Mouse (Mus musculus) urinary bladder, postnatal 36 days (tissue): Measurements from ENCODE around the gene Trim2.

Experiments
- DNase-seq, 2 experiments: peaks; one replicate each; pipeline ENCODE4 v3.0.0; 2022; ENCODE audit warnings: low spot score in 2 of 2, mixed read lengths in 1 of 2

Gene Trim2

DNA sequence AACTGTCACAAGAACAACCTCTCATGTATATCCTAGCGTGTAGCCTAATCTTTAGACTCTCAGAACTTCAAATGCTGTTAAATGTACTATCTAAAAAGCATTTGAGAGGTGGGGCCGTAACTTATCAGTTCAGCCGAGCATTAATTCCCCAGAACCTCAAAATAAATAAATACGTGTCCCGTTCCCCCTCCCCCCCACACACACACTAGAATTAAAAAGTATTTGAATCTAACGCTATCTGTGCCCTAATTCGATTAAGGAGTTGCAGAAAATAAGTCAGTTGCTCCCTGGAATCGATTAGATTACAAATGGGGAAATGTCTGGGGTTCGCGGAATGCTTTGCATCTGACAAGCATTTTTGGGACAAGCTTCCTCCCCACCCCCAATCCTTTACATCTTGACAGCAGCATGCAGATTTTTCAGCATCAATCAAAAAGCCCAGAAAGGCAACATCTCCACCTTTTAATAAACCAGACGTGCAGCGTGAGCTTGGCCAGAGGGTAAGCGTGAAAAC is 48.1 kb downstream of the Trim2 start:
- DNase-seq = no peak

DNA sequence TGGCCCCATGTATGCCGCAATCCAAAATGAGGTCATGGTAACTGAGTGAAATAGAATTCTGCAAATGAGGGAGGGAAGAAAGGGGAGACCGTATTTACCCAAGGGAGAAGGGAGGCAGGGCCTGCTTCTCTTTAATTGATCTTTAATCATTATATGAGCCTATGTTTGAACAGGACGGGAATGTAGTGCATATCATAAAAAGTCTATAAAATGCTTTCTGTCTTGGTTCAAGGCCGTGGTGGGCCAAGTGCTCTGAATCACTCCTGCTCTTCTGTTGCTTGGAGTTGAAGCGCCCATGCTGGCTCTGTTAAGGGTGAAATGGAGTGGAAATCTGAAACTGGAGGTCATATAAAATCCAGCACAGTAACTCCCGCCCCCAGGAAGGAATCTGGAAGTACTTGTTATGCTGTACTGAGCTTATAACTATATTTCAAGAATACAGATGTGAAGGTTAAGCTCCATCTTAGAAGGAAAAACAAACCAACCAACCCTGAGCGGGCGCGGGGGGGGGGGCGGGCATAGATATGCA is 48.6 kb downstream of the Trim2 start:
- no peak for DNase-seq

DNA sequence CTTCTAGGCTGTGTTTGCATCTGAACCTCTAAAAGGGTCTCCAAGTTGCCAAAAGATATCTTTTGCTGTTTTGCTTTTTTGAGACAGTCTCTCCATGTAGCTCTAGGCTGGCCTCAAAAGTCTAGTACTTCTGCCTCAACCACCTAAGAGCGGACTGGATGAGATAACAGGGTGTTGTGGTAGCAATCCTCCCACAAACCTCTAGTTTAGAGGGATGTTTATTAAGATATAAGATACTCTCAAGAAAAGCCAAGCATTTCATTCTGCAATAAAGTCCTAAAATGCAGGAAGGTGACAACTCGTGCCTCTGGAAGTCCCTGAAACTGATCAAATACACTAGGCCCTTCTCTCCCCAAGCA is 52.2 kb downstream of the Trim2 start:
- DNase-seq = no peak

DNA sequence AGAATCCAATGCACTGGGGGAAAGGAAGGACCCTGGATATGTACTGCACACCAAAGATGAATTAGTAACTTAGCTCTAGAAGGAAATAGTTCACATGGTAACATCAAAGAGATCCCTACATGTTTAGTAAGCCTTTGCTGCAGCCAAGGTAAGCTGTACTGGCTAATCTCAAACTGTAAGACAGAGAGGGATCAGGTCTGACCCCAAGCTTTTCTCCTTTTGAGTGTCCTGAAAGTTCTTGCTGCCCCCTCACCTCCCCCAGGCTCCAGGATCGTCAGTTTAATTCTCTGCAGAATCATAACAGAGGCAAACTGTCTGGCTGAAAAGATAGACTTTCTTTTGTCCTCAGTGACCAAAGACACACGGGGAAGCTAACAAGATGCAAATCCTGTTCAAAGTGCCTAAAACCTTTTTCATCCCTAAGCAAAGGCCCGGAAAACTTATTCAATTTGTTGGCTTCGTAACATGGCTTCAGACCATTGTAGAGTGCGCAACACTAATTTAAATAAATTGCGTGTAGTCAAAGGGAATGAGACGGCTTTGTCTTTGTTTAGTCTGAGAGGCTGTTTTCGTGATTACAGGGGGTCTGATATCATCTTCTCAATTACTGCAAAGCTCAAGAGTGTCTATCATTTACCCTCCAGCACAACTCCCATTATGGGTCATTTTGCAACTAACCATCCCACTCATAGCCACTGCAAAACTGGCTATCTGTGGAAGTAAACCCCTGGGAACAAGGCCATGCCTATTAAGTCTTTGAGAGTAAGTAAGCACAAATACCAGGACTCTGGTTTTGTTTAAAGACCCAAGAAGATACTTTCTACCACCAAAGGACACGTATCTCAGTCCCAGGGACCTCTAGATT is 52.8 kb downstream of the Trim2 start:
- DNase-seq = no peak

DNA sequence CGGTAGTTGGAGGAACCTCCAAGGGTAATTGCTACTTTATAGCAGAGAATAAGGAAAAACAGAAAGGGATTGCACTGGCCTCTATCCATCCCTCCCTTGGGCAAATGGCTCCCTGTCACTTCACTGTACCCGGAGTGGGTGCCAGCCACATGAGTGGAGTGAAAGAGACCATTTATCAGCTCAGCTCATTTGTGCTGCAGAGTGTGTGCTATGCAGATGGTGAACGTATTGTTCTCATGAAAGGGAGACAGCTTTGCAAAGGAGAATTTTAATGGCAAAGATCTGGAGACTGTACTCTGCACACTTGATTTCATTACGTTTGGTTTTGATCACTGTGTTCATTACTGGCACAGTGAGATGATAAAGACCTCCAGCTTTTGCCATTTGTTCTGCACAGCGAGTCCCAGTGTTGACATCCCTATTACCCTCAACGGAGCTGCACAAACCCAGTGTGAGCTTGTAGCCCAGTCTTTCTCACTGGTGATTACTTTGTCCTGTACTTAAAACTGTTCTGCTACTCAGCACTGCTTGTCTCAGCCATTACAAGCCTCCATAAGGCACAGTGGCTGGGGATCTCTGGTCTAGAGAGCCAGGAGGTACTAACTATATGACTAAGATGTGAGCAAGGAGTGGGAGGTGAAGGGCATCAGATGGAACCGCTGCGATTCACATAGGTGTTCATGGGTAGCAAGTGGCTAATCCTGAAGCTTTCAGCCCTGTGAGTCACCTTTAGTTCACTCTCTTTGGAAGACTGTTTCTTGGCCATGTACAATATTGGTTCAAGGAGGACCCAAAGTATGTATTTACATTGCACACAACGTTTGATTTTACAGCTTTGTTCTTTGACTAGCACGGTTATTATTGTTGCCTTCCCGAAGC is 53.7 kb downstream of the Trim2 start:
- no peak for DNase-seq

DNA sequence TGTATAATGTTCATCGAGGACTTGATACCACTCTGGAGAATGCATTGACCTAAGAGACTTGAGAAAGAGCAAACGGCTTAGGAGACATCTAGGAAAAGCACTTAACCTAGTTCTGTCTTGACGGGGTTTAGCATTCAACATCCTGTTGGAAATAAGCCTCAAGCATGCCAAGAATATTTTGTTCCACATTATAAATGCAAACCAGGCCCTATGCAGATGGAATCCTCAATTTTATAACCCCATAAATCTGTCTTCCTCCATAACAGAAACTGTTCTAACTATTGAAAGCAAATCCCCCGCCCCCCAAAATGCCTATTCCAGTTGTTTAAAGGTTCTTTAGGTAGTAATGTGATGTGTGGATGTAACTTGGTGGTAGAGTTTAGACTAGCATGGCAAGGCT is 55.0 kb downstream of the Trim2 start:
- no peak for DNase-seq

DNA sequence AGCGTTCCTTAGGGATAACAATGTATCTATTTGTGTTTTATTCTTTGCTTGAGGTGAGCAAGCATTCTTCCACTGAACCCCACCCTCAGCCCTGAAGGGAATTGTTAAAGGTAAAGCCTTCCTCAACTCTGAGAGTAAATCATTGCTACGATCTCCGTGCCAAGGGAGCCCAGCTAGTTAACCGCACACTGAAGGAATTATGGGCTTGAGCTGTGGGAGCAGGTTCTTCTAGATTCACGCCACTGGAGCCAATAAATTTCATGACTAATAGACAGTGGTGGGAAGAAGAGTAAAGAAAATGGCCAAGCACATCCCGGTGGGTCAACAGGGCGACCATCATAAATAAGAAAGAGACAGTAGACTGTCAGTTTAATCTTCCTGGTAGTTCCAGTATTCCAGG is 56.4 kb downstream of the Trim2 start:
- DNase-seq = no peak

DNA sequence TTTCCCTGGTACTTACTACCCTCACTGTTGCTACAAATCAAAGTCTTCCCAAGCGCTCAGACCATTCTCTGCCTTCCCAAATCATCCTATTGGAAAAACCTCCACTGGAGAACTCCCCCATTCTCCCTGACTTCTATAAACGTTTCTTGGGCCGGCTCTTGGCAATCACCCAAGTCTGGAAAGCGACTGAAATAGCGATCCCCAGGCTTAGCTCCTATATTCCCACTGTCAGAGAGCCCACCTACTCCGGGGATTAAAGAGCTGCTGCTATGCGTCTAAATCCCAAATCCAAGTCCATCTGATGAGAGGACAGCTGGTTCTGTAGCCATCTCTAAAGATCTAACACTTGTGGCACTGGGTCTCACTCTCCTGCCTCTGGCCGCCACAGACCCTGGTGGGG is 58.9 kb downstream of the Trim2 start:
- DNase-seq = no peak

DNA sequence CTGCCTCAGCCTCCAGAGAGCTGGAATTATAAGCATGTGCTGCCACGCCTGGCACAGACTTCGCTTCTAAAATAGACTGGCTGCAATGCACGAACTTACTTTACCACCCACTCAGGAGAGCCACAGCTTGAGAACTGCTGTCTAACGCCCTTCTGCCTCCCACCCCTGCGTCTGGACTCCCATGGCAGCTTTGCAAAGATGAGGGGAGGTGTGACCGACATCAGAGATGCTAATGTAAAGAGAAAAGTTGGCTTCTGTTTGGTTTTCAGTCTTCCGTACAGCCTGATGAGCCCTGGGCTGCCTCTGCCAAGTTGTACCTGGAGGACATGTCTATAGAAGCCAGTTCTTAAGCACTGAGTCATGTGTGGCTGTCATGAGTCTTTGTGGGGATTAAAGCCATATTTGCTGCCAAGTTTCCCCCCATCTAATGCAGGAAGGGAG is 60.2 kb downstream of the Trim2 start:
- DNase-seq = no peak

DNA sequence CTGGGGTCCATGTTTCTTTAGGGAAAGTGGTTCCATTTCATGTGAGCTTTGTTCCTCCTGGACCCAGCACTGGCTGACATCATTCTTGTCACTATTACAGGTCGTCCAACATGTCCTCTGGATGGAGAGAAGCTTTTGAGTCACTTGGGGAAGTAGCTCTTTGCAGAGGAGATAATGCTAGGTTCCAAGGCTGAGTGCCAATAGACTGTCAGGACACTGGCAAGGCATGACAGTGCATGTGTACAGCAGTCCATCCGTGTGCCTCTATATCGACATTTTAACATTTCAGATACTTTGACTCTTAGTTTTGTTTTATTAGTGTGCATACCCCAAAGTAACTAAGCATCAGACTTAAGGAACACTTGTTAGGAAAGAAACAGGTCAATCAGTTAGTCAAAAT is 63.6 kb downstream of the Trim2 start:
- DNase-seq = no peak

DNA sequence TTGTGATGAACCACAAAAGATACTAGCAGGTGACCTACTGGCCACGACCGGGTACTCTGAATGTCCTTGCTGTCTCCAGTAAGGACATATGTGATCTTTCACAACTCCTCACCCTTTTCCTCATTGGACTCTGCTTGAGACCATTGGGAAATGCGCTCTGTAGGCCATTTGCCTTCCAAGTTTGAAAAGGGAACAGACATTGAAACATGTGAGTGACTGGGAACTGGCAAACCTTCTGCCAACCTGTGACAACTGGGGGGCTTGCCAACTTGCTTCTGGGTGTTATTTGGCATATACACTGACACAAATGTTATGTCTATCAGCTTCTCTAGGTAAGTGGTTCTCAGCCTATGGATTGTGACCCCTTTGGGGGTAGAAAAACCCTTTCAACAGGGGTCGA is 64.2 kb downstream of the Trim2 start:
- no peak for DNase-seq

DNA sequence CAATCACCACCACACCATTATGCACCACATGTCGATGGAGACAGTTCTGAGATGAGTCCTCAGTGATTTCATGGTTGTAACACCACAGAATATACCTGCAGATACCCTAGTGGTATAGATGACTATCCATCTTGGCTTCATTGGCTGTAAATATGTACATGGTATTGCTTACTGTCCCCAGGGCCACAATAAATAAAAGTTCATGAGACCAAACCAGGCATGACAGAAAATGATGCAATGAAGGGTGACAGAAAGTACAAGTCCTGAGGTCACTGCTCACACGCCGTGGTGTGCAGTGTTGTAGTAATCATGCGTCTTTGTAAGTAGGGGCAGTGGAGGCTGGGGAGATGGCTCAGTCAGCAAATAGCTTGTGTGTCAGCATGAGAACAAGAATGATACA is 65.6 kb downstream of the Trim2 start:
- no peak for DNase-seq

DNA sequence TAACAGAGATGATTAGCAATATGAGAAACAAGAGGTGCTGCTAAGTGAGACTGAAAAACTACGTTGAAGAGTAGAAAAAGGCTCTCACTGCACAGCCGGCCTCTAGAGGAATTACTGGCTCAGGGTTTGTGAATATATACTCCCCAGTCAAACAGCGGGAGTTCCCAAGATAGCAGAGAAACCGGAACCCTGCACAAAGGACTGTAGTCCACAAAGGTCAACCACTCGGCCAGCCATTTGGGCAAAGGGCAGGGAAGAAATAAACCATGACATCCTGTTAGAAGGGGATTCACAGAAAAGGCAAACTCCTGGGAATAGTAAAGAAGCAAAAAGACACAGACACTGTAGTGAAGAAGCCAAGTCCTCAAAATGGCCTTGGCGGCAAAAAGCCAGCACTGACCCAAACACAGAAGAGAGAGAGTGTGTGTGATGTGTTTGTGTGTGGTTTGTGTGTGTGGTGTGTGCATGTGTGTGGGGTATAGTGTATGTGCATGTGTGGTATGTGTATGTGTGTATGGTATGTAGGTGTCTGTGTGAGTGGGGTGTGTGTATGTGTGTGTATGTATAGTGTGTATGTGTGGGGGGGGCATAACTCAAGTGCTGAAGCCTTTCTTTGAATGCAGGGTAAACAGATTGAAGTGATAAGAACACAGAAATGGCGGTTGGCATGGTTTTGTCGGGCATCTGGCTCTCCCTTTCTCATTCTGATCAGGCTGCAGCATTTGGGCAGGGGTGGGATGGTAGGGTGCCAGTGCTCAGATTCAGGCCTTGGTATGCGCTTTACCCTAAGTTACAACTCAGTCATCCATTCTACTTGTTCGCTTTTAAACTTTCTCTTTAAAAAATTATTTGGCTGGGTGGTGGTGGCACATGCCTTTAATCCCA is 71.0 kb downstream of the Trim2 start:
- no peak for DNase-seq

DNA sequence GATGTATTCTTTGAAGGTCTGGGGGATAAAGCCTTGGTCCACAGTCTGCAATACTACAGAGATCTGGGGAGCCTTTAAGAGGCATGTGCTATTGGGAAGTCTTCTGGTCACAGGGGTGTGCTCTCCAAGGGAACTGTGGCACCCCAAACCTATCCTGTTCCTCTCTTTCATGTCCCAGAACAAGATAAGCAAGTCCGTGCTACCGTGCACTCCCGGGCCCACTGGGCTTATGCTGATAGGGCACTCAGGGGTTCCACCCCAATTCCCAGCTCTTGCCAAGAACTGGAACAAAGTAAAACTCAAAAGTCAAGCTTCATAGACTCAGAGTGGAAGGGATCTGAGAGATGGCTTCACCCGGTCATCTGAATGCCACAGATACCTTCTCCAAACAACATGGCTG is 72.1 kb downstream of the Trim2 start:
- no peak for DNase-seq

DNA sequence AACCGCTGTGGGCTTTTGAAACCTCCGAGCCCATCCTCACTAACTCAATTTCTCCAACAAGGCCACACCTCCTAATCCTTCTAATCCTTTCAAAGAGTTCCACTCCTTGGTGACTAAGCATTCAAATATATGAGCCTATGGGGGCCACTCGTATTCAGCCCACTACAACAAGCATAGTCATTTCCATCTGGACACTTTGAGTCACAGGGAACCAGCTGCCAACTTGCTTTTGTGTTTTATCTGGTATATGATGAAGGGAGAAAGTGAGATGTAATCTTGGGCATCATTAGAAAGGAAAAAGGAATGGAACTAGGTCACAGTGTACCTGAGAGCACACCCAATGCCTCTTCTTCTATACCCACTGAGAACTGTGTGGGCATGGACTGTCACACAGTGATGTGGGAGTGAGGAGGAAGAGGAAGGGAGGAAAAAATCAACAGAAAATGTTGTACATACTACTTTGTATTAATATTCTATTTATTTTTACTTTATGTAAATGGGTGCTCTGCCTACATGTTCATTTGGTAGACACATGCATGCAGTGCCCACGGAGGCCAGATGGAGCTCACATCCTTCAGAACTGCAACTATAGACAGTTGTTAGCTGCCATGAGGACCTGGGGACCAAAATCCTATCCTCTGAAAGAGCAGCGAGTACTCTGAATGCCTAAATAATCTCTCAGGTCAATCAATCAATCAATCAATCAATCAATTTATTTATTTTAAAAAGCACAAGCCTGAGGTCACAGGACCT is 72.8 kb downstream of the Trim2 start:
- DNase-seq = no peak

DNA sequence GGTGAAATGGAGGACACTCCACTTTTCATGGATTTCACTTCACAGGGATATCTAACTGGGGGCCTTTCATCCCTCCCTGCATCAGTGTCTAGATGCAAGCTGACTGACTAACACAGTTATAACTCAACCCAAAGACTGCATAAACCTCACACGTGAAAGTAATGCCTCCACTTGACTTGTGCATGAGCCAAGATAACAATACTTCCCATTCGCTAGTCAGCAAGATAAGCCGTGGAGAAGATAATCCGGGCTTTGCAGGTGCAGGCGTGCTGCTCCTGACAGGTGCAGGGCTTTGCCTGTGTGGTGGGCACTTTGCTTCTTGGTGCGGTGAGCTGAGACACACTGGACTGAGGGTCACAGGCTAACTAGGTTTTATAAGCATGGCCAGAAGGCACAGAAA is 74.4 kb downstream of the Trim2 start:
- DNase-seq = no peak

DNA sequence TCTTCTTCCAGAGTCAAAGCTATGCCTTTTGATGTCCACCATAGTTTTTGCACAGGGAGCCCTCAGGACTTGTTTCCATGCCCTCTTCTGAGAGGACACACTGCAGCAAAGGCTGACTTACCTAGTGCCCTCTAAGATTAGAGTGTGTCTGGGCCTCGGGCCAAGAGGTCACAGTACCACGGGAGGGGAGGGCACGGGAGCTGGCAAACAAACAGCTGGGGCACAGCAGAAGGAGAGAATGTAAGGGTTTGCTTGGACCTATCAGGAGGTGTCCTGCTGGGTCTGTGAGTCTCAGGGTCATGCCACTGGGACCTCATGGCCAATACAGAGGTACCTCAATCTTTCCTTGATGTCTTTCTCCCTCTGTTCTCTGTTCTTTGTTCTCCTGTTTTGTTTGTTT is 75.7 kb downstream of the Trim2 start:
- DNase-seq = peak in 1 of 2 experiments; percentile 32

DNA sequence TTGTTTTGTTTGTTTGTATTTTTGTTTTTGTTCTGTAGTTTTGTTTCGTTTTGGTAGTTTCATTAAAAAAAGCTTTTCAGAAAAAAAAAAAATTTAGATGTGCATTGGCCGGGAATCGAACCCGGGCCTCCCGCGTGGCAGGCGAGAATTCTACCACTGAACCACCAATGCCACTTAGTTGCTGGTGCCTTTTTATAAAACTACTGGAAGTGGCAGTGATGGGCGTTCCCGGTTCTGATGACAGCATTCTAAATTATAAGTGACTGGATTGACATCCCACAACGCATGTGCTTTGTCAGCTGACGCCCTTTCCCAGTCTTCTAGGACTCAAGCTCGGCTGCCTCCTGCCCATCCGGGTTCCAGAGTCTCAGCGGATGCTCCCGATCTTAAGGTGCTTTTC is 77.8 kb downstream of the Trim2 start:
- peak in 1 of 2 experiments; percentile 24 for DNase-seq

DNA sequence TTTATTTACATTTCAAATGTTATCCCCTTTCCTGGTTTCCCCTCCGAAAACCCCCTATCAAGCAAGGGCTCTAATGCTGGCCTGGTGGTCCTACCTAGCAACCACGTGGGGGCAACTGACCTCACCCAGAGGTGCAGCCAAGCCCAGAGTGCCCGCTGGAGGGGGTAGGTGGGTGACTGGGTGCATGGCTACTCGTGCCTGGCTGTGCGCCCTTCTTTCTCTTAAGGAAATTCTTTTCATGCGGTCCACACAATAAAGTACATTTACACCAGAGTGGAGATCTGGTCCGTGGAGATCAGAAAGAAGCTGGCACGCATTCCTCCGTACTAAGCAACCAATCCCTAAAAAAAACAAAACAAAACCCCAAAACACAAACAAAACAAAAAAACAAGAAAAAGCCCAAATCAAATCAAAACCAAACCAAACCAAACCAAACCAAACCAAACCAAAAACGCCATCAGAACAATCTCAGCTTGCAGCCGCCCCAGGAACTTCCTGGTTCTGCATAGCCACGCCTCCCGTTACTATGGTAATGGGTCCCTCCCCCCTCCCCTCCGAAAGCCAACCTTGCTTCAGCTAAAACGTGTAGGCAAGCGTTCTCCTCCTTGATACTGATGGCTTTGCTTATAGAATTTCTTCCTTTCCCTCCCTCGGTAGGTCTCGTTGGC is 78.3 kb downstream of the Trim2 start:
- peak in 1 of 2 experiments; percentile 29 for DNase-seq

DNA sequence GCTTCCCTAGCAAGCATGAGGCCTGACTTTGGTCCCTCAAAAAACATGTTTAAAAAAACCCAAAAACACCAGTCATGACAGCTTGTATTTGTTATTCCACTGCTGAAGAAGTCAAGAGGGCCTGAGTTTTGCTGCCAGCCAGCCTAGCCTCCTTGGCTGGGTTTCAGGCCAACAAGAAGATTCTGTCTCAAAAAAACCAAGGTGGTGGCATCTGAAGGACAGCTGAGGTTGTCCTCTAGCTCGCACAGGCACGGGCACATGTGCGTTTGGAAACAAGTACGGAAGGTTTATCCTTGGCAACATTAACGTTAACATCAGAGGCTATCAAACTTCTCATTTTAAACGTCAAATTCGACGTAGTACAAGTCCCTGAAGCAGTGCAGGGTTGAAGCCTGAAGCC is 79.0 kb downstream of the Trim2 start:
- DNase-seq = no peak
